Mouse (Mus musculus): ENCODE measurements at regions not wholly inside any gene's neighbourhood (a gene's known extent, or its start where the extent isn't known, plus 50 kb on each side); places are given as distances from the start of the nearest gene placed in this dataset.

DNA sequence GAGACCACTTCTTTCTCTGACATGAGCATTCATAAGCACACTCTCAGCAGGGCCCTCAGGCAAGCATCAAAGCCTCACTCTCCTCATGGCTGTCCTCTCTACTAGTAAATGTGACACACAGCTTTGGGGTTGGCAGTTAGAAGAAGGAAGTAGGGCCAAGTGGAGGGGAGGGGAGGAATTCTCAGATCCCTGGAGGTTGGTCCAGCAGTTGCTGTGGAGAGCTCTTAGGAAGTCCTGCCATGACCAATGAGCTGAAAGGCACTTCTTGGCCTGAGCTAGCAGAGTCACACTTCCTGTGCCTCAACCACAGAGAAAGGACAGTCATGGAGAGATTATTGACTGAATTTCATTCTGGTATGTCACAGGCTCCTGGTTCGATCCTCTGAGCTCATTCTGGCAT lies 398.8 kb downstream of the Tns1 start:
- Histone ChIP-seq H3K36me3 (ENCODE audit: control insufficient read depth, insufficient read depth) (no peaks in the 10 kb centered on the region), H3ac (ENCODE audit: control insufficient read depth, insufficient read length, low read depth) (no peak overlapping the region), H3K79me3 (ENCODE audit: low read depth) (no peaks in the 10 kb centered on the region), H3K79me2 (ENCODE audit: control insufficient read depth, insufficient read depth) (no peaks in the 10 kb centered on the region), H3K4me3 (ENCODE audit: insufficient read depth, poor library complexity, severe bottlenecking) (no peak overlapping the region), H3K27me3 (ENCODE audit: control insufficient read depth, insufficient read depth, insufficient read length) (no peaks in the 10 kb centered on the region)
- TF ChIP-seq MAX (IDR thresholded peaks at IDR 0.05): no peak
- no peak for TF ChIP-seq CTCF (IDR thresholded peaks at IDR 0.05; ENCODE audit: control insufficient read depth, insufficient read depth, insufficient read length)

DNA sequence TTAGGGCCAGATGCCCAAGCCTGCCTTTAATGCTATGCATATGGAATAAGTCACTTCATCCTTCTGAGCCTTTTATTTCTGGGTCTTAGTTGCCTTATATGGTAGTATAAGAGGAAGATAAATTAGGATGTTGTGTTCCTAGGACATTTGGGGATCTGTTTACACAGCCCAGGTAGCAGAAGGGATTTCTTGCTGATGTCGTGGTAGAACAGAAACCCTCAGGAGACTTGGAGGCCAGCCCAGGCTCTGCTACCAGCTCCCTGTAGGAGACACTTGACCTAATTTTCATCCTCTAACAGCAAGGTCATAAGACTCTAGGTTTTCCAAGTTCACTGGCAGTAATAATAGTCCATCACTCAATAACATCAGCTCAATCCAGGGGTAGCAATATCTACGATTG lies 399.7 kb downstream of the Tns1 start:
- Histone ChIP-seq H3K79me3 (ENCODE audit: low read depth) (no peaks in the 10 kb centered on the region), H3K4me3 (ENCODE audit: insufficient read depth, poor library complexity, severe bottlenecking) (no peak overlapping the region), H3K36me3 (ENCODE audit: control insufficient read depth, insufficient read depth) (no peaks in the 10 kb centered on the region), H3K27me3 (ENCODE audit: control insufficient read depth, insufficient read depth, insufficient read length) (no peaks in the 10 kb centered on the region), H3K79me2 (ENCODE audit: control insufficient read depth, insufficient read depth) (no peaks in the 10 kb centered on the region), H3ac (ENCODE audit: control insufficient read depth, insufficient read length, low read depth) (no peak overlapping the region)
- no peak for TF ChIP-seq MYOG (IDR thresholded peaks at IDR 0.05; ENCODE audit: control insufficient read depth, extremely low read depth, insufficient read length)
- no peak for TF ChIP-seq MYOD1 (IDR thresholded peaks at IDR 0.05; ENCODE audit: control insufficient read depth, insufficient read length, low read depth)
- TF ChIP-seq CEBPB (IDR thresholded peaks at IDR 0.05; ENCODE audit: low read depth): no peak
- no peak for TF ChIP-seq CTCF (IDR thresholded peaks at IDR 0.05; ENCODE audit: control insufficient read depth, insufficient read depth, insufficient read length)
- no peak for TF ChIP-seq USF1 (IDR thresholded peaks at IDR 0.05; ENCODE audit: low read depth)
- no peak for TF ChIP-seq FOSL1 (IDR thresholded peaks at IDR 0.05; ENCODE audit: insufficient read depth, low read length, poor library complexity, severe bottlenecking)
- no peak for TF ChIP-seq MAX (IDR thresholded peaks at IDR 0.05)

DNA sequence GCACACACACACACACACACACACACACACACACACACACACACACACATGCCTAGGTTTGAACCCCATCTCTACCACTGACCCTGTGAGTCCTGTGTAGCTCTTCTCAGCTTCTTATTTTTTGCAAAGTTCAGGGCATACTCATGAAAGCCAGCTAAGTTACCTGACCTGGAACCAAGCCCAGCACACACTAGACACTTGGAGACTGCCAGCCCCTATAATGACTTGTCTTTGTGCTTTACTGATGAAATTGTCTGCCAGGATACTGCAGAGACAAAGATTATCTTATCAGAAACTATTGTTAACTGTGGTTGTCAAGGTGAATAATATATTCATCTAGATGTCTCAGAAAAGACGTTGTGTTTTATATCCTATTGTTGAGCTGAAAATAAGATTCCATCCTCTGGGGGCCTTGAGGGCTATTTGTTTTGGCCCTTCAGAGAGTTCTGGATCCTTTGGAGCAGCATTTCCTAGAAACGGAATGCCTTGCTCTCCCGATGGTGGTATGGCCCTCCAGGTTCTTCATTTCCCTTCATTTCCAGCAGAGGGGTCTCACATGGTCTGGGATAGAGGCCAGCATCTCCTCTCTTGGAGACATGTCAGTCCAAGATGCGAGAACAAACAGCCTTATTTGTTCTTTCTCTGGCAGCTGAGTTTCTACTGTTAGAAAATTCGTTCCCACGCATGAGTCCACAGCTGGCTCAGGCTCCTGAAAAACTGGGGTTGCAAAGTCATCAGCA lies 402.6 kb downstream of the Tns1 start:
- H3ac ChIP-seq (ENCODE audit: control insufficient read depth, insufficient read length, low read depth): no peak overlapping the region
- no peaks in the 10 kb centered on the region for H3K36me3 ChIP-seq (ENCODE audit: control insufficient read depth, insufficient read depth)
- no peaks in the 10 kb centered on the region for H3K79me2 ChIP-seq (ENCODE audit: control insufficient read depth, insufficient read depth)
- no peaks in the 10 kb centered on the region for H3K79me3 ChIP-seq (ENCODE audit: low read depth)
- TF ChIP-seq MYOD1 (IDR thresholded peaks at IDR 0.05; ENCODE audit: control insufficient read depth, insufficient read length, low read depth) (no peak), CTCF (IDR thresholded peaks at IDR 0.05; ENCODE audit: control insufficient read depth, insufficient read depth, insufficient read length) (no peak), MAX (IDR thresholded peaks at IDR 0.05) (no peak), USF1 (IDR thresholded peaks at IDR 0.05; ENCODE audit: low read depth) (no peak), FOSL1 (IDR thresholded peaks at IDR 0.05; ENCODE audit: insufficient read depth, low read length, poor library complexity, severe bottlenecking) (no peak)
- no peaks in the 10 kb centered on the region for H3K27me3 ChIP-seq (ENCODE audit: control insufficient read depth, insufficient read depth, insufficient read length)
- H3K4me3 ChIP-seq (ENCODE audit: insufficient read depth, poor library complexity, severe bottlenecking): no peak overlapping the region

DNA sequence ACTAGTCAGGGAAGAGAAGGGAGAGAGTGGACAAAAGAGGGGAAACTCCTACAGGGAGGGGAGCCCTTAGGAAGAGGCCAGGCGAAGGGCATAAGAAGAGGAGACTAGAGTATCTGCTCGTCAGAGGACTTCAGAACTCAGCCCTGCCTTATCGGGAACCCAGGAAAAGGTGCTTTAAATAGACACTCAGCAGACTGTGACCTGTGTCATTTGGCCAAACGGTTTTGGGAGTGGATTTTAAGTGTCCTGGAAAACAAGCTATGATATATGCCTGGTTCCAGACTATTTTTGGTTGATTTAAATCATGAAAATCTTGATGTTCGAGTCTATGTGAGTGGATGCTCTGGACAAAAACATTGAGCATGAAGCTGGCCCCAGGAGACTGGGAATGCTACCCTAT lies 405.8 kb downstream of the Tns1 start:
- no peaks in the 10 kb centered on the region for H3K36me3 ChIP-seq (ENCODE audit: control insufficient read depth, insufficient read depth)
- no peaks in the 10 kb centered on the region for H3K79me2 ChIP-seq (ENCODE audit: control insufficient read depth, insufficient read depth)
- TF ChIP-seq CTCF (IDR thresholded peaks at IDR 0.05; ENCODE audit: control insufficient read depth, insufficient read depth, insufficient read length) (no peak), FOSL1 (IDR thresholded peaks at IDR 0.05; ENCODE audit: insufficient read depth, low read length, poor library complexity, severe bottlenecking) (no peak), MYOD1 (IDR thresholded peaks at IDR 0.05; ENCODE audit: control insufficient read depth, insufficient read length, low read depth) (no peak), MAX (IDR thresholded peaks at IDR 0.05) (no peak), USF1 (IDR thresholded peaks at IDR 0.05; ENCODE audit: low read depth) (no peak), MYOG (IDR thresholded peaks at IDR 0.05; ENCODE audit: control insufficient read depth, extremely low read depth, insufficient read length) (no peak), CEBPB (IDR thresholded peaks at IDR 0.05; ENCODE audit: low read depth) (no peak)
- no peak overlapping the region for H3K4me3 ChIP-seq (ENCODE audit: insufficient read depth, poor library complexity, severe bottlenecking)
- H3ac ChIP-seq (ENCODE audit: control insufficient read depth, insufficient read length, low read depth): no peak overlapping the region
- H3K27me3 ChIP-seq (ENCODE audit: control insufficient read depth, insufficient read depth, insufficient read length): no peaks in the 10 kb centered on the region
- no peaks in the 10 kb centered on the region for H3K79me3 ChIP-seq (ENCODE audit: low read depth)

DNA sequence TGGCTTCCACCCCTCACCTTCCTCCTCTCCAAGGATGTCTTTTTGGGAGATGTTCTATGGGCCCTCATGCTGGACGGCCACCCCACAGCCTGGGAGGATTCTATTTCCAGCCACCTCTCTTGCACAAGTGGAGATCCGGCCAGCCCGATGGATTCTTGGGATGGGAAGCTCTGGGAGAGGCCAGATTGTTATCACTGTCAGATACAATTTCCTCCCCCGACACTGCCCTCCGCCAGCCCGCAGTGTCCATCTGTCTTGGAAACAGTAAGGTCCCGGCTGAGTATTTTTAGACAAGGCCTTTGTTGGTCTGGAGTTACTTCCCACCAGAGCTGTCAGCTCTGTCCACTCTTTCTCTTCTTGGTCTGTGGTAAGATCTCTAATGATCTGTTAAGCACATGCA lies 406.8 kb downstream of the Tns1 start:
- TF ChIP-seq MAX (IDR thresholded peaks at IDR 0.05): no peak
- no peak for TF ChIP-seq CTCF (IDR thresholded peaks at IDR 0.05; ENCODE audit: control insufficient read depth, insufficient read depth, insufficient read length)
- TF ChIP-seq CEBPB (IDR thresholded peaks at IDR 0.05; ENCODE audit: low read depth): no peak
- TF ChIP-seq MYOD1 (IDR thresholded peaks at IDR 0.05; ENCODE audit: control insufficient read depth, insufficient read length, low read depth): no peak
- no peak for TF ChIP-seq USF1 (IDR thresholded peaks at IDR 0.05; ENCODE audit: low read depth)
- TF ChIP-seq MYOG (IDR thresholded peaks at IDR 0.05; ENCODE audit: control insufficient read depth, extremely low read depth, insufficient read length): no peak
- no peak for TF ChIP-seq FOSL1 (IDR thresholded peaks at IDR 0.05; ENCODE audit: insufficient read depth, low read length, poor library complexity, severe bottlenecking)
- Histone ChIP-seq H3K27me3 (ENCODE audit: control insufficient read depth, insufficient read depth, insufficient read length) (no peaks in the 10 kb centered on the region), H3K79me2 (ENCODE audit: control insufficient read depth, insufficient read depth) (no peaks in the 10 kb centered on the region), H3ac (ENCODE audit: control insufficient read depth, insufficient read length, low read depth) (no peak overlapping the region), H3K4me3 (ENCODE audit: insufficient read depth, poor library complexity, severe bottlenecking) (no peak overlapping the region), H3K36me3 (ENCODE audit: control insufficient read depth, insufficient read depth) (no peaks in the 10 kb centered on the region), H3K79me3 (ENCODE audit: low read depth) (no peaks in the 10 kb centered on the region)

DNA sequence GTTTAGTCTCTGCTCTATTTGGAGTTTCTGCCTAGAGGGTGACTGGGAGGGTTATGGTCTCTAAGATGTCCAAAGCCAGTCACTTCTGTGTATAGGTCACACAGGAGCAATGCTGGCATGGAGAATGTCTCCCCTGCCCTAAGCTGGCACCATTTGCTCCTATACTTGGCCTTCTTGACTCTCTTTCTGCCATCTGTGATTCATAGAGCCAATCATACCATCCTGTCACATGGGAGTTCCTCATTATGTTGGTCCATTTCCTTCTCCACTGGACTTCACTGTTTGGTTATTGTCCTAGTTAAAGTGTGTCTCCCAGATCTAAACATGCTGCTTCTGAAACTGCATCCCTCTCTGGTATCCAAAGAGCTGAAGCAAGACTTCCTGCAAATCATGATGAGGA lies 407.3 kb downstream of the Tns1 start:
- no peak overlapping the region for H3ac ChIP-seq (ENCODE audit: control insufficient read depth, insufficient read length, low read depth)
- no peaks in the 10 kb centered on the region for H3K27me3 ChIP-seq (ENCODE audit: control insufficient read depth, insufficient read depth, insufficient read length)
- TF ChIP-seq CTCF (IDR thresholded peaks at IDR 0.05; ENCODE audit: control insufficient read depth, insufficient read depth, insufficient read length) (no peak), USF1 (IDR thresholded peaks at IDR 0.05; ENCODE audit: low read depth) (no peak), MYOD1 (IDR thresholded peaks at IDR 0.05; ENCODE audit: control insufficient read depth, insufficient read length, low read depth) (no peak), FOSL1 (IDR thresholded peaks at IDR 0.05; ENCODE audit: insufficient read depth, low read length, poor library complexity, severe bottlenecking) (no peak), MAX (IDR thresholded peaks at IDR 0.05) (no peak), MYOG (IDR thresholded peaks at IDR 0.05; ENCODE audit: control insufficient read depth, extremely low read depth, insufficient read length) (no peak)
- no peaks in the 10 kb centered on the region for H3K79me2 ChIP-seq (ENCODE audit: control insufficient read depth, insufficient read depth)
- no peaks in the 10 kb centered on the region for H3K36me3 ChIP-seq (ENCODE audit: control insufficient read depth, insufficient read depth)
- H3K4me3 ChIP-seq (ENCODE audit: insufficient read depth, poor library complexity, severe bottlenecking): no peak overlapping the region
- no peaks in the 10 kb centered on the region for H3K79me3 ChIP-seq (ENCODE audit: low read depth)

All from C2C12 (cell line).